Mouse (Mus musculus): ENCODE results near the gene Dpp10. TPM values are rescaled to one million over a fixed set of nuclear protein-coding genes. Genes with fewer than 3 reads are reported as not detected.

Gene Dpp10
- polyA plus RNA-seq, 1 experiment from 2014 or later, result 35.6 TPM

GRCm38 (mm10) chr1:123927278-123928002 is 117.9 kb downstream of the Dpp10 start:
- Histone ChIP-seq H3K4me3 (ENCODE audit: low read depth, low read length) (no peak overlapping the region), H3K27ac (ENCODE audit: low read depth, low read length) (no peak overlapping the region; the same call in 1 of the 2 replicates), H3K36me3 (ENCODE audit: control insufficient read depth, insufficient read depth, low read length) (no peaks in the 10 kb centered on the region), H3K27me3 (ENCODE audit: control insufficient read depth, insufficient read depth, low read length) (no peaks in the 10 kb centered on the region), H3K4me1 (ENCODE audit: control insufficient read depth, insufficient read depth, low read length) (peaks cover 9% of the 10 kb centered on the region), H3K9me3 (ENCODE audit: control insufficient read depth, low read length) (no peaks in the 10 kb centered on the region), H3K9ac (replicated peaks; ENCODE audit: low read depth, low read length) (no peak overlapping the region), H3K4me2 (ENCODE audit: low read depth, low read length) (no peak overlapping the region)
- ATAC-seq (ENCODE audit: low read depth), result 0 out of 2 replicates have a peak, but pooled peaks have one; percentile 46

- Histone ChIP-seq H3K36me3 (ENCODE audit: control insufficient read depth, insufficient read depth, low read length) (no peaks in the 10 kb centered on the region), H3K27me3 (ENCODE audit: control insufficient read depth, insufficient read depth, low read length) (no peaks in the 10 kb centered on the region), H3K9ac (replicated peaks; ENCODE audit: low read depth, low read length) (no peak overlapping the region), H3K9me3 (ENCODE audit: control insufficient read depth, low read length) (no peaks in the 10 kb centered on the region), H3K4me2 (ENCODE audit: low read depth, low read length) (no peak overlapping the region), H3K4me3 (ENCODE audit: low read depth, low read length) (no peak overlapping the region), H3K27ac (ENCODE audit: low read depth, low read length) (no peak overlapping the region), H3K4me1 (ENCODE audit: control insufficient read depth, insufficient read depth, low read length) (peaks cover 9% of the 10 kb centered on the region)
- WGBS, result 81% methylated on average over 1 of the region's 1 CpGs
- no peak for ATAC-seq (ENCODE audit: low read depth)
These were observed 120.5 kb downstream of the Dpp10 start for GRCm38 (mm10) chr1:123924905-123925304.

- Histone ChIP-seq H3K4me2 (ENCODE audit: low read depth, low read length) (no peak overlapping the region), H3K9me3 (ENCODE audit: control insufficient read depth, low read length) (no peaks in the 10 kb centered on the region), H3K36me3 (ENCODE audit: control insufficient read depth, insufficient read depth, low read length) (no peaks in the 10 kb centered on the region), H3K27ac (ENCODE audit: low read depth, low read length) (no peak overlapping the region), H3K9ac (replicated peaks; ENCODE audit: low read depth, low read length) (no peak overlapping the region), H3K4me1 (ENCODE audit: control insufficient read depth, insufficient read depth, low read length) (peaks cover 9% of the 10 kb centered on the region), H3K27me3 (ENCODE audit: control insufficient read depth, insufficient read depth, low read length) (no peaks in the 10 kb centered on the region), H3K4me3 (ENCODE audit: low read depth, low read length) (no peak overlapping the region)
- no peak for ATAC-seq (ENCODE audit: low read depth)
- 76% methylated on average over 2 of the region's 2 CpGs for WGBS
These were observed 121.5 kb downstream of the Dpp10 start for GRCm38 (mm10) chr1:123923907-123924306.

GRCm38 (mm10) chr1:123919606-123920005 is 125.8 kb downstream of the Dpp10 start:
- no peak for ATAC-seq (ENCODE audit: low read depth)
- Histone ChIP-seq H3K4me1 (ENCODE audit: control insufficient read depth, insufficient read depth, low read length) (no peaks in the 10 kb centered on the region), H3K27me3 (ENCODE audit: control insufficient read depth, insufficient read depth, low read length) (no peaks in the 10 kb centered on the region), H3K4me2 (ENCODE audit: low read depth, low read length) (no peak overlapping the region), H3K4me3 (ENCODE audit: low read depth, low read length) (no peak overlapping the region), H3K27ac (ENCODE audit: low read depth, low read length) (no peak overlapping the region), H3K9me3 (ENCODE audit: control insufficient read depth, low read length) (no peaks in the 10 kb centered on the region), H3K9ac (replicated peaks; ENCODE audit: low read depth, low read length) (no peak overlapping the region), H3K36me3 (ENCODE audit: control insufficient read depth, insufficient read depth, low read length) (no peaks in the 10 kb centered on the region)
- WGBS, result 87% methylated on average over 1 of the region's 1 CpGs

GRCm38 (mm10) chr1:123902628-123903027 is 142.7 kb downstream of the Dpp10 start:
- no peak overlapping the region for H3K4me3 ChIP-seq (ENCODE audit: low read depth, low read length)
- H3K9me3 ChIP-seq (ENCODE audit: control insufficient read depth, low read length), result no peaks in the 10 kb centered on the region
- H3K36me3 ChIP-seq (ENCODE audit: control insufficient read depth, insufficient read depth, low read length), result no peaks in the 10 kb centered on the region
- 75% methylated on average over 5 of the region's 5 CpGs for WGBS
- no peak overlapping the region for H3K4me2 ChIP-seq (ENCODE audit: low read depth, low read length)
- H3K9ac ChIP-seq (replicated peaks; ENCODE audit: low read depth, low read length), result no peak overlapping the region
- no peak for ATAC-seq (ENCODE audit: low read depth)
- H3K4me1 ChIP-seq (ENCODE audit: control insufficient read depth, insufficient read depth, low read length), result no peaks in the 10 kb centered on the region
- no peak overlapping the region for H3K27ac ChIP-seq (ENCODE audit: low read depth, low read length)
- no peaks in the 10 kb centered on the region for H3K27me3 ChIP-seq (ENCODE audit: control insufficient read depth, insufficient read depth, low read length)

GRCm38 (mm10) chr1:123901218-123901617 is 144.1 kb downstream of the Dpp10 start:
- ATAC-seq (ENCODE audit: low read depth), result no peak
- H3K27ac ChIP-seq (ENCODE audit: low read depth, low read length), result no peak overlapping the region
- no peak overlapping the region for H3K9ac ChIP-seq (replicated peaks; ENCODE audit: low read depth, low read length)
- 68% methylated on average over 4 of the region's 4 CpGs for WGBS
- H3K4me1 ChIP-seq (ENCODE audit: control insufficient read depth, insufficient read depth, low read length), result no peaks in the 10 kb centered on the region
- no peaks in the 10 kb centered on the region for H3K36me3 ChIP-seq (ENCODE audit: control insufficient read depth, insufficient read depth, low read length)
- no peaks in the 10 kb centered on the region for H3K27me3 ChIP-seq (ENCODE audit: control insufficient read depth, insufficient read depth, low read length)
- no peaks in the 10 kb centered on the region for H3K9me3 ChIP-seq (ENCODE audit: control insufficient read depth, low read length)
- no peak overlapping the region for H3K4me3 ChIP-seq (ENCODE audit: low read depth, low read length)
- no peak overlapping the region for H3K4me2 ChIP-seq (ENCODE audit: low read depth, low read length)

GRCm38 (mm10) chr1:123887243-123887642 is 158.1 kb downstream of the Dpp10 start:
- 43% methylated on average over 1 of the region's 1 CpGs for WGBS
- ATAC-seq (ENCODE audit: low read depth), result peak; percentile 51; the same call in 1 of the 2 replicates
- Histone ChIP-seq H3K9ac (replicated peaks; ENCODE audit: low read depth, low read length) (no peak overlapping the region), H3K36me3 (ENCODE audit: control insufficient read depth, insufficient read depth, low read length) (no peaks in the 10 kb centered on the region), H3K9me3 (ENCODE audit: control insufficient read depth, low read length) (no peaks in the 10 kb centered on the region), H3K27ac (ENCODE audit: low read depth, low read length) (no peak overlapping the region), H3K4me1 (ENCODE audit: control insufficient read depth, insufficient read depth, low read length) (no peaks in the 10 kb centered on the region), H3K27me3 (ENCODE audit: control insufficient read depth, insufficient read depth, low read length) (no peaks in the 10 kb centered on the region), H3K4me3 (ENCODE audit: low read depth, low read length) (no peak overlapping the region), H3K4me2 (ENCODE audit: low read depth, low read length) (no peak overlapping the region)

DNA sequence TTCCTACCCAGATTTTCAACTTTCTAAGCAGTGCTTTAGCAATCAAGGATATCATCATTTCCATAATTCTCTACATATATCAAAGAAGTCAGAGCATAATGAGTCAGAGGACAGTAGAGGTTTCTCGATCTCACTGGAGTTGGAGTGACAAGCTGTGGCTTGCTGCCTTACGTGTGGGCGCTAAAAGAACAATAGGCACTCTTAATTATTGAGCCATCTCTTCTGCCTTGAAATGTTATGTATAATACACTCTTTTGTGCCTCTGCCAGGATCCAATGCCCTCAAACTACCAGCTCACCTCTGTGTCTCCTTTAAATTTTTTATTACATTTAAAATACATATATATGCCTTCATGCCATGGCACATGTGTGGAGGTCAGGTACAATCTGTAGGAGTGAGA is 198.5 kb downstream of the Dpp10 start:
- Histone ChIP-seq H3K27ac (ENCODE audit: low read depth, low read length) (no peak overlapping the region), H3K4me1 (ENCODE audit: control insufficient read depth, insufficient read depth, low read length) (no peaks in the 10 kb centered on the region)
- WGBS, result 89% methylated on average over 3 of the region's 3 CpGs

DNA sequence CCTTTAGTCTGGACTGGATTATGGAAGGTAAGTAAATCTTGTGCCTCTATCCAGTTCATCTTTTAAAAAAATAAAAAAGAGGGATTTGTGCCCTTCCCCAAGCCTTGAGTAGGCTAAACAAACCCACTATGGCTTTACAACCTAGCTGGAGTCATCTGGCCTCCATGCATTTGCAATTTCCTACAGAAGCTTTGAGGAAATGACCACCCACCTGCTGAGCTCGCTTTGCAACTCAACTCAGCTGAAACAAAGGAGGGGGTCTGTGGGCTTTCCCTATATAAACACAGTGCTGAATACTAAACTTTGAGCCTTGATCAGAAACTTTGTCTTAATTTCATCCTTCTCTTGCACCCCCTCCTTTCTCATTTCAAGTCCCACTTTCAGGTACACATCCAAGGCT is 244.2 kb downstream of the Dpp10 start:
- no peak for ATAC-seq (ENCODE audit: low read depth)

More for the DNA sequence above, 198.5 kb downstream of the Dpp10 start:
- Histone ChIP-seq H3K9ac (replicated peaks; ENCODE audit: low read depth, low read length) (no peak overlapping the region), H3K27me3 (ENCODE audit: control insufficient read depth, insufficient read depth, low read length) (no peaks in the 10 kb centered on the region), H3K9me3 (ENCODE audit: control insufficient read depth, low read length) (no peaks in the 10 kb centered on the region), H3K4me2 (ENCODE audit: low read depth, low read length) (no peak overlapping the region), H3K4me3 (ENCODE audit: low read depth, low read length) (no peak overlapping the region), H3K36me3 (ENCODE audit: control insufficient read depth, insufficient read depth, low read length) (no peaks in the 10 kb centered on the region)
- no peak for ATAC-seq (ENCODE audit: low read depth)

More for the DNA sequence above, 244.2 kb downstream of the Dpp10 start:
- Histone ChIP-seq H3K27me3 (ENCODE audit: control insufficient read depth, insufficient read depth, low read length) (no peaks in the 10 kb centered on the region), H3K9ac (replicated peaks; ENCODE audit: low read depth, low read length) (no peak overlapping the region), H3K4me3 (ENCODE audit: low read depth, low read length) (no peak overlapping the region), H3K4me2 (ENCODE audit: low read depth, low read length) (no peak overlapping the region), H3K36me3 (ENCODE audit: control insufficient read depth, insufficient read depth, low read length) (no peaks in the 10 kb centered on the region), H3K27ac (ENCODE audit: low read depth, low read length) (no peak overlapping the region), H3K4me1 (ENCODE audit: control insufficient read depth, insufficient read depth, low read length) (no peaks in the 10 kb centered on the region), H3K9me3 (ENCODE audit: control insufficient read depth, low read length) (no peaks in the 10 kb centered on the region)
- WGBS, result 4% methylated on average over 1 of the region's 1 CpGs

Measured in neural tube, embryonic 14.5 days (tissue).